Mouse (Mus musculus) kidney, adult 8-10 months (tissue): ENCODE measurements around the gene Kctd12.
A peak's percentile ranks its signal among the peaks of the same experiment; 100 is the strongest.

Experiments used
- DNase-seq, 2 experiments: peaks; one replicate each; pipeline ENCODE4 v3.0.0; 2022

The Kctd12 gene

DNA sequence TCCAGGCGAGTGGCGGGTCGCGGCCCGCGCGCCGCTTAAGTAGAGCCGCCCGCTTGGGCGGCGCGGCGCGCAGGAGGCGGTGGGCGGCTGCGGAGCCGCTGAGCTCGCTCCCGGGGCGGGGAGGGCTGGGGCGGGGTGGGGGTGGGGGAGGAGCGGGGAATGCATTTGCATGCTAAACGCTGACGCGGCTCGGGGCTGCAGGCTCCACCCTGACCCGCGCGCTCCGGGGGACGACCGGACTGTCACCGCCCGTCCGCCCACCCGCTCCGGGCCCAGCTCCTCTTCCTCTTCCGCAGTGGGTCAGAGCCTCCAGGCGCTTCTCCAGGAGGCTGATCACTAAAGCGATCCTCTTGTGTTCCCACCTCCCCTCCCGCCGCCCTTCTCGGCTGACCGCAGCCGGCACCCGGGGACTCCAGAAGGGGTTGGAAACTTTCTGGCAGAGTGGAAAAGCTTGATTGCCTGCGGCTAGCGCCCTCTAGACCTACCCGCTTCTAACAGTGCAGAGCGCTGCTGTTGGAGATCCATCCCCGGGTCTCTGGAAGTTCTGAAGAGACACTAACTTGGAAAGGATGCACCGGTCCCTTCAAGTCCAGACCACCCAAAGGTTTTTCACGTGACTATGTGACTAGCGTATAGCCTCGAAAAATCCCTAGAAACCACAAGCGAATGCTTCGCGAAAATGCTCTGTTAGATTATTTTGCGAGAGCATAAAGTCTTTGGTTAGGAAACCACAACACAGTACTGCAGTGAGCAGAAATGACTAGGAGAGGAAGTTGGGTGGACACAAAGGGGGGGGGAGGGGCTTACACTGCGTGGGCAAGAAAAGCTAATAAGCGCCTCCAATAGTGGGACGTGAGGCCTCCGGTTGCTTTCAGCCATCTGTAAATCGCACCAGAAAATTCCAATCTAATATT, at the start of gene Kctd12:
TSS of gene Kctd12 (minus strand) at position 11 of the 914 bp plus-strand sequence.
- peak; percentile 84 to 87 for DNase-seq

- no peak for DNase-seq
Measured at GRCm38 (mm10) chr14:103029203-103029602, 46.8 kb upstream of the Kctd12 start.

DNA sequence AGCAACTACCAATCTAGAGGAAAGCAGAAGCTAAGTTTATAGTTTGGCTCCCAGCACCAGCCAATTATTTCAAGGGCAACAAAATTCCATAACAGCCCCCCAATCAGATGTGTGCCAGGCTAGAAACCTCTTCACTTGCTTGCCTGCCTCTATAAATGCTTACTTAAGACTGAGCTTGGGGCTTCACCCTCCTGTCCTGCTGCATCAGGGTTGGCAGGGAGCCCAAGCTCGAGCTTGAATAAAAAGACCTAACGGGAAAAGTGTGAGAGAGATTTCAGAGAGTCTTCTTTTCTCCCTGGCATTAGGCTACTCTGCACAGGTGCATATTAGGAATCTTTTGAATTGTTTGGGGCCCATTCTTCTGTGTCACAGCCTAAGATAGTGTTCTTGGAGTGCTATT, 37.6 kb upstream of the Kctd12 start:
- DNase-seq: no peak

GRCm38 (mm10) chr14:103017009-103017408, 34.6 kb upstream of the Kctd12 start:
- DNase-seq: no peak

GRCm38 (mm10) chr14:103012563-103013150, 30.2 kb upstream of the Kctd12 start:
- DNase-seq: peak; percentile 37 to 66

GRCm38 (mm10) chr14:103011782-103012181, 29.3 kb upstream of the Kctd12 start:
- peak in 1 of 2 experiments; percentile 34 for DNase-seq

DNA sequence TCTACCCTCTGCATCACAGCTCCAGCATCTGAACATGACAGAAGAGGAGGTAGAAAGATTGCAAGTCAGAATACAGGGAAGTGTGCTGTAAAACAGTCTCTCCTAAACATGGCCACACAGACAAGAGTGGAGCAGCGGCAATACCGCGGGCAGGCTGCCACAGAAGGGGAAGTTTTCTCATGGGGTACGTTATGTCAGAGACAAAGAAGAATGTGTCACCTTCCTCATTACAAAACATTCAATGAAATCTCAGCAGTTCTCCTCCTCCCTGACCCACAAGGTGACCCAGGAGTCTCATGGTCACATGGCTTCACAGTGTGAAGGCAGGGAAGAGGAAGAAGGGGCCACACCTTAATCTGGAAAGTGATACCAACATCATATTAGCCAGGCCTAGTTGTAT, 25.3 kb upstream of the Kctd12 start:
- DNase-seq: no peak

GRCm38 (mm10) chr14:102994662-102995561, 12.5 kb upstream of the Kctd12 start:
- DNase-seq: peak; percentile 65 to 82

DNA sequence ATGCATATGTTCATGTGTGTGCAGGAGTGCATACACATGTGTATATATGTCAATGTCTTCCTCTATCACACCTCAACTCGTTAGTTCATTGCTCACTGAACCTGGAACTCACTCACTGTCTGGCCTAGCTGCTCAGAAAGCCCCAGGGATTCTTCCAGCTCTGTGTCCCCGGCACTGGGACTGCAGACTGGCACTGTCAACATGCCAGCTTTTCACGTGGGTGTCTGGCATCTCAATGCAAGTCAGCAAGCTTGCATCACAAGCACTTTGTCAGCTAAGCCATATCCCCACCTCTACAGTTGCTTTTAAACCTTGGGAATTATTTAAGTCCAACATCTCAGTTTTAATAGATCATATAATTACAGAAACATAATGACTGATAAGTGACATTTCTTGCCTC, 8.3 kb upstream of the Kctd12 start:
- DNase-seq: no peak

GRCm38 (mm10) chr14:102989866-102990265, 7.4 kb upstream of the Kctd12 start:
- no peak for DNase-seq

DNA sequence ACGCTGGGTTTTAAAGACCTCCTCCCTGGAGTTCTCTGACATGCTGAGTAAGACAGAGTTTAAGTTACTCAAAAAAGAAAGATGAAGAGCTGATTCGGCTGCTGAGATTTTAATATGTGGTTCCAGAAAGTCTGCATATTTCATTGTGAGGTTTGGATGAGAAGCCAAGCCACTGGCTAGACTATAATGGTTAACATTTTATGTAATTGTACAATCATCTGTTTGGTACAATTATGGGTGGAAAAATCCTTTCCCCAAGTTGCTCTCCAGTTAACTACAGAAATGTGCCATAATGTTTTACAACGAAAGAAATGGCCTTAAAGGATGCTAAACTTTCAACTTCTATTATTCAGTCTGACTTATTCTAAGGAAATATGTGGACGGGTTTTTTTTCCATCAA, 6.8 kb upstream of the Kctd12 start:
- DNase-seq: no peak

DNA sequence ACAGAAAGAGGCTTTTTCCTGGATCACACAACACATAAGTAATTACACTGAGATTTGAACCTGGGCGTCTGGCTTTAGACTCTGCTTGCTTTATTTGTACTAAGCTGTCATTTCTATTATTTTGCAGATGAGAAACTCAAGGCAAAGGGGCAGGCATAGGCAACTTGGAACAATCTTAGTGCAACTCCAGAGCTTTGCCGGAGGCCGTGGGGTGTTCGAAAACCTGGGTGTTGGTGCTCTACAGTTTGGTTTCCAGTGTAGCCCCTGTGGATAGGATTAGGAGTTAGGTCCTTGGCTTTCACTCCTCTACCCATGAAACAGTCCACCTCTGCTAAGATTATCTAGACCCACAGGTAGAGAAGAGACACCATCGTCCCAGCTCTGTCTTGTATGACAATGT, 5.2 kb upstream of the Kctd12 start:
- no peak for DNase-seq

GRCm38 (mm10) chr14:102983686-102984085, 1.2 kb upstream of the Kctd12 start:
- no peak for DNase-seq

DNA sequence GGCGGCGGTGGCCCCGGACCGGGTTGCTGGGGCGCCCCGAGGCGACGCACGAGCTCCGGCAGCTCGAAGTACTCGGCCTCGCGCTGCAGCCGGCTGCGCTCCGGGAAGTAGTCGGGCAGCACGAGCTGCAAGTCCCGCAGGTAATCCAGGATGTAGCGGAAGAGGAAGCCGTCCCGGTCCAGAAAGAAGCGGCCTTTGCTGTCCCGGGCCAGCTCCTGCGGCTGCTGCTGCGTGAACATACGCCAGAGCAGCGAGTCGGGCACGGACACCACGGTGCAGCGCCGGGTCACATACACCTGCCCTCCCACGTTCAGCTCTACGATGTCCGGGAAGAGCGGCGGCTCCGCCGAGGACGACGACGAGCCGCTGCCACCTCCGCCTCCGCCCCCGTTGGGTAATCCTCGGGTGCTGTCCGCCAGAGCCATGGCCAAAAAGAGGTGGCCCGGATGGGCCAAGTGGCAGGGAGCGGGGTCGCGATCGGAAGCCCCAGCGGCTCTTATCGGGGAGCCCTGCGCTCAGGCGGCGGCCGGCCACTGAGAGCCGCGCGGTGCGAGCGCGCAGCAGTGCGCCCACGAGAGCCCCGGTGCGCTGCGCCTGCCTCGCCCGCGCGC, 316 bp downstream of the Kctd12 start:
- DNase-seq: peak; percentile 29 to 50

- DNase-seq: peak; percentile 51 to 69
Measured at GRCm38 (mm10) chr14:102981441-102982015, 909 bp downstream of the Kctd12 start.

DNA sequence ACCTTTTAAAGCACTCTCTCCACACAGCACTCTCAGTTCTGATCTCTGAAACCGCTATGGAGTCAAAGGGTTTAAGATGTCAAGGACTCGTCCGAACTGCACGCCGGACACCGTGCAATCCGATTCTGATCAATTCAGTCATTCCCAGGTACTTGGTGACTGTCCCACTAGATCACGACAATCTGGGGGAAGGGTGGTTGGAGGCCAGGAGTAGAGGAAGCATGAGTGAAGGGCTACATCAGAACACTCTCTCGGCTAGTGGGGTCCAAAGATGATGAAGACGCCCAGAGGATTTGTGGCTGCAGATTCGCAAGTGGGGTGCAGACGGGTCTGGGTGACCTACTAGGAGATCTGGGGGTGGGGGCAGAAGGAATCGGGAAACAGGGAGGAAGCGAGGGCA, 1.5 kb downstream of the Kctd12 start:
- no peak for DNase-seq

DNA sequence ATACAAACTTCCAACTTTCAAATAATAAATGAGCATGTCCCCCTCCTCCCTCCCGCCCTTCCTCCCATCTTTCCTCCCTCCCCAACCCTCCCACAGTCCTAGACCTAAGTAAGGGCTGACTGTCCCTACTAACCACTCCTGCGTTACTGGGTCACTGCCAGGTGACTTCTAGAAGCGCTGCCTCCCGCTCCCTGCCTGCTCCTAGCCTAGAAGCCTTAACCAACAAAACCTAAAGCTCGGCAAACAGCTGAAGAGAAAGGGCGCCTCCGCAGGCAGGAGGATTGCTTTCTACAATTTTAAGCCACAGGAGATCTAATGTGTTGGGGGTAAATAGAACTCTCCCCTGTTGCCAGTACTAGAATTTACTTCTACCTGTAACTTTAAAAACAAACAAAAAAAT, 2.0 kb downstream of the Kctd12 start:
- peak; percentile 19 to 37 for DNase-seq

DNA sequence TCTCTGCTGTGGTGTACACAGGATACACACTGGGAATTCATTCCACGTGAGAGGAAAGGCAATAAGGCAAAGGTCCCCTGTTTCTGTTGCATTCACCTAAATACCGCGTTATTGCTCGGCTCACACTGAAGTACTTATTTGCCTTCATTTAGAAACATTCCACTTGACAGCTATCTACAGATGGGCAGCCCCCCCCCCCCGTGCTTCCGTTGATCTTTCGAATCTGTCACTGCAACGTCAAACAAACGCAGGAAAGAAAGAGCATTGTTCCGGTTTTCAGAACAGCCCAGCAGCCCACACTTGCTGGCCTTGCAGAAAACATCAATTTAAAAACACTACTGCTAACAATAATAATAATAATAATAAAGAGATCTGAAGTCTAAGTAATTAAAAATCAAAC, 2.6 kb downstream of the Kctd12 start:
- DNase-seq: no peak

DNA sequence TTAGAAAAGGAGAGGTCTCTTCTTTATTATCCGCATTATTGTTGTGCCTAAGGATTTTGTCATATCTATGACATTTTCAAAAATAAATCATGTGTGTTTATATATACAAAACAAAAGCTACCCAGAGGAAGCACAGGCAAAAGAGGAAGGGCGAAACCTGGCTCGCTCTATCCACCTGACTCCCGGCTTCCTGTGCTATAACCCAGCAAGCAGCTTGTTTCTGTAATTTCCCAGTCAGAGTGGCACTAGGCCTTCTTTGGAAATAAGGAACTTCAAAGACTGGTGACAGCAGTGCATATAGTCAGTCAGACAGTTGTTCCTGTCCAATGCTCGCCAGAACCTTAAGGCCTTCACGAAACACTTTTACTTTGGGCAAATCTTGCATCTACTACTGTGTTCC, 6.6 kb downstream of the Kctd12 start:
- peak; percentile 34 to 53 for DNase-seq

GRCm38 (mm10) chr14:102968824-102969223, 13.6 kb downstream of the Kctd12 start:
- no peak for DNase-seq

DNA sequence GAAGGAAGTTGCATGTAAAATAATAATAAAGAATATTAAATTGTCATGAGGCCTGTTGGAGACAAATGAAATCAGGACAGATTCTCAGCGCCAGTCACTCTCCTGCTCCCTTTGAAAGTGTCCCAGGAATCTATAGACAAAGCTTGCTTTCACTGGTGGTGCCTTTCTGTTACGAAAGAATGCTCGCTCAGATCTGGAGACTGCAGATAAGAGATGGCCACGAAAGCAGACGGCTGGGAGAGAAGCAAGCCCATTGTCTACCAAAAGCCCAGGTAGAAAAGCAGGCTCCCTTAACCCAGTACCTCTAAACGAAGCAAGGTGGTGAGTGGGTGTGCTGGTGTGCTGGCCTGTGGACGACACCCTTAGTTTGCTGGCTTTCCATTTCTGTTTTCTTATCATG, 16.2 kb downstream of the Kctd12 start:
- no peak for DNase-seq

DNA sequence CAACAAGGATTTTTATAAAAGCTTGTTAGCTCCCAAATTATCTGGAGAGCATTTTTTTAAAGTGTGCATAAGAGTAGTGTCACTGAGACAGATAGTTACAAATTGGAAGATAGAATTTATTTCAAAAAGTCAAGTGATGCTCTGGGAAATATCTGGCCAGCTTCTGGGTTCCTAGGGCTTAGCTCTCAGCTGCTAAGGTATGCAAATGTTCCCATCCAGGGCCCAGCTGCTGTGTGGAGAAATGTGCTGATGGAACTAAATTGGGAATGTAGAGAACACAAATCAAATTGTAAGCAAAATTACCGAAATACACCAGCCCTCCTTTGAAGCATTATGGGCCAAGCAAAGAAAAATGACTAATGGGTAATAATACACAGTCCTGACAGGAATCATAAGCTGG, 16.6 kb downstream of the Kctd12 start:
- DNase-seq: no peak
